Mouse (Mus musculus): Measurements from ENCODE around the gene Mrpl42. TPM values are rescaled to one million over a fixed set of nuclear protein-coding genes. Genes with fewer than 3 reads are reported as not detected.

Gene Mrpl42
- total RNA-seq, 2 experiments from 2014 or later: 174 to 198 TPM

GRCm38 (mm10) chr10:95458050-95458806, 43.5 kb downstream of the Mrpl42 start:
- DNase-seq: no peak

- DNase-seq: no peak
Measured at GRCm38 (mm10) chr10:95457367-95458049, 44.2 kb downstream of the Mrpl42 start.

- DNase-seq: no peak
Measured at GRCm38 (mm10) chr10:95456103-95456502, 45.6 kb downstream of the Mrpl42 start.

GRCm38 (mm10) chr10:95453282-95453681, 48.5 kb downstream of the Mrpl42 start:
- no peak for DNase-seq

GRCm38 (mm10) chr10:95449033-95449432, 52.7 kb downstream of the Mrpl42 start:
- DNase-seq: no peak

GRCm38 (mm10) chr10:95447954-95448353, 53.8 kb downstream of the Mrpl42 start:
- no peak for DNase-seq

GRCm38 (mm10) chr10:95445104-95446056, 56.4 kb downstream of the Mrpl42 start:
- DNase-seq: no peak

GRCm38 (mm10) chr10:95442334-95442733, 59.4 kb downstream of the Mrpl42 start:
- DNase-seq: no peak

- DNase-seq: no peak
Measured at GRCm38 (mm10) chr10:95440566-95440965, 61.2 kb downstream of the Mrpl42 start.

- no peak for DNase-seq
Measured at GRCm38 (mm10) chr10:95439718-95440339, 61.9 kb downstream of the Mrpl42 start.

GRCm38 (mm10) chr10:95438941-95439340, 62.8 kb downstream of the Mrpl42 start:
- no peak for DNase-seq

Other genes starting within 250 kb of the Mrpl42 start
- 10 to 100 TPM in 1 of 2 experiments, 1 to 10 TPM in 1; 8.2 to 13.4 TPM for gene Cradd, start 177.8 kb downstream of the Mrpl42 start, total RNA-seq (2021)
- 10 to 100 TPM; 30.0 to 34.1 TPM for gene Socs2, start 84.8 kb downstream of the Mrpl42 start, total RNA-seq (2021)
- gene Ube2n, start 13.2 kb upstream of the Mrpl42 start, total RNA-seq (2021): 100 to 1,000 TPM; 114 to 116 TPM
- 100 to 1,000 TPM; 106 to 108 TPM for gene Nudt4, start 62.2 kb upstream of the Mrpl42 start, total RNA-seq (2021)
- not detected for gene Anapc15-ps, start 171.5 kb upstream of the Mrpl42 start, total RNA-seq (2021)